Mouse (Mus musculus): Measurements from ENCODE around the gene Nacad.

DNA sequence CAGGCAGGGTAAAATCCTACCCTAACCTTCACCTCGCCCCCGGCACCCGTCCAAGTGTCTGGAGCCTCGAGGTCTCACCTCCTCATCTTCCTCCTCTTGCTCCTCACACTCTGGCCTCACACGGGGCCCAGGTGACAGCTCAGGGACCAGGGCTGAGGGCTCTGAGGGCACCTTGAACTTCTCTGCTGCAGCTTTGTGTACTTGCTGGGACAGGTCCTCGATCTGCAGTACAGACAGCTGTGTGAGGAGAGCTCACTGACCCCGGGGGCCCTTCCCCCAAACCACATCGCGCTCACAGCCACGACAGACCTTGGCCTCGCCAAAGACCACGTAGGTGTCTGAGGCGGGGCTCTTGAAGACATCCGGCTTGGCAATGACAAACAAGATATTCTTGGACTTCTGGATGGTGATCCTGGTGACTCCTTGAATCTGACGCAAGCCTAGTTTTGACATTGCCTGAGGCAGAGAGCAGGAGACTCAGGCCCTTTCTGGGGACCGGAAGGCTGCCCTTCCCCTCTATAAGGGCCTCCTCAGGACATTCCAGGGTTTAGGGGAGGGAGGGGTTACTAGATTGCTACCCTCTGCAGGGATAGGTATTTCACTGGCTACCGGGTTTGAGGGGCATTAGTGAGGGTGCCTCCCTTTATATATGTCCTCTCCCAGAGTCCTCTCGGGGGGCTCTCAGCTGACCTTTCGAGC lies 7.5 kb downstream of the Nacad start:
- TF ChIP-seq CTCF (conservative IDR thresholded peaks at IDR 0.05 in 1 of 2, IDR thresholded peaks at IDR 0.05 in 1 of 2; ENCODE audit: low read depth in 2 of 2, low read length in 2 of 2): no peak
- no peak for TF ChIP-seq POLR2A (IDR thresholded peaks at IDR 0.05; ENCODE audit: low read depth, low read length)
- TF ChIP-seq PAX5 (IDR thresholded peaks at IDR 0.05; ENCODE audit: low read length): no peak
- TF ChIP-seq CHD2 (IDR thresholded peaks at IDR 0.05; ENCODE audit: low read length): no peak
- no peak for TF ChIP-seq MAFK (IDR thresholded peaks at IDR 0.05; ENCODE audit: insufficient replicate concordance, low read length)
- no peak for TF ChIP-seq MAX (IDR thresholded peaks at IDR 0.05; ENCODE audit: low read length)
